Mouse (Mus musculus) thymus, postnatal 0 days (tissue): ENCODE data around the gene Dtnbp1. TPM values are rescaled to one million over a fixed set of nuclear protein-coding genes. Genes with fewer than 3 reads are reported as not detected.

ENCODE experiments used
- DNase-seq: peaks from one replicate; pipeline ENCODE4 v3.0.0-alpha.2; 2015; ENCODE audit warnings: low spot score
- polyA plus RNA-seq: library from polyadenylated mRNA; unstranded; fragments of >200 nt; fragmentation: Nextera tagmentation; extraction: Ambion mirVana; gene quantifications from 2 replicates; pipeline ENCODE4 v1.2.1, GENCODE M21; 2015

The Dtnbp1 gene
- 79.4 and 88.5 TPM in 2 replicates for polyA plus RNA-seq

DNA sequence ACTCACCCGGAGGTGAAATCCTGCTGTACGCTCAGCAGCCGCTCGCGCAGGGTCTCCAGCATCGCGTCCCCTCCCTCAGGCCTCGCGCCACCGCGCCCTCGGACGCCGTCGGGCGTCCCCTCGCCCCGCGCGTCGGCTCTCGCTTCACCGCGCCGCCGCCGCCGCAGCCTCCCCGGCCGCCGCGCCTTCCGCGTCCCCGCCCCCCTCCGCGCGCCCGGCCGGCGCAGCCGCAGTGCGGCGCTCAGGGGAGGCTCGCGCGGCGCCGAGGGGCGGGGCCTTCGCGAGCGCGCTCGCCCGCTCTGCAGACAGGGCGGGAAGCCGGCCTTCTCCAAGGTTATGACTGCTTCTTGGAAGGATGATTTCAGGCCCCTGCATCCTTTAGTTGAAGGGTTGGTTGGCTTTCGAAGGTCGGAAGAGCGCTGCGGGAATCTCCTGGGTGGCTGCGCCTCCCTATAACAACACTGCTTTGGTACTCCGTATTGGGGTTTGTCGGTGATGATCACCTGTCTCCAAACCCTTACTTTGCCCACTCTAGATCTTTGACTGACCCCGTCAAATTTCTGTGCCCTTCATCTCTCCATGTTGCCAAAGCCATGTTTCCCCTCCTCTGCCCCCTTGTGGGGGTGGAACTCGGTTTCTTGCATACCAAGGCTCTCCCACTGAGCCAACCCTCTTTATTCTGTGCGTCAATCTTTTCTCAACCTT, at the start of gene Dtnbp1:
Gene Dtnbp1, minus strand, starts transcription at position 237 of the 705 bp plus-strand sequence.
- DNase-seq: peak; percentile 82

DNA sequence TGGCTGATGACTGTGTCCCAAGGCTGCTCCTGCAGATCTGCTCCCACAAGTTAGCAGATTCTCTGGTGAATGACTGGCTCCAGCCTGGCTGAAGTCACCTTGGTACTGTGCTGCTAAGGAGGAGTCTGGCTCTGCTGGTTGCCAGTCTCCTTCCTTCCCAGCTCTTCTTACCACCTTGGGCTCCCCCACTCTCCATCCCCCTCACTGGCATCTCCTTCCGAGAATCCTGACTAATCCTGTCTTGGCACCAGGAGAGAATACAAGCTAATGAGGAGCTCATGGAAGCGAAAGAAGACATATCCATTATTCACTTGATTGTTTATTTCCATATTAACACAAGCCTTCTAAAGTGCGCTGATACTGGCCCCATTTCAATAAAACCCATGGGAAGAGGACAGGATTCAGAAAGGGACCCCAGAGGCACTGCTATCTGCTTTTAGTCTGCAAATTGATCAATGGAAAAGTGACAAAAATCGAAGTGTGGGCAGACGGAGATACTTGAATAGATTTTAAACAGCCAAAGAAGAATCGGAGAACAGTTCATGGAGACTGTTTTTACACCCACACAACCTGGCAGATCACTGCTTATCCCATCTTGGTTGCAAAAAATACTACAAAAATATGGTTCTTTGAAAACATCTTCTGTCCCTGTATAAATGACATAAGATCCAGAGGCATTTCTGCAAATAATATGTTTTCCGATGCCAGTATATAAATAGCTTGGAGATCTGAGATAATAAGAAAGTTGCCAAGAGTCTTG, 47.5 kb upstream of the Dtnbp1 start:
- DNase-seq: no peak

DNA sequence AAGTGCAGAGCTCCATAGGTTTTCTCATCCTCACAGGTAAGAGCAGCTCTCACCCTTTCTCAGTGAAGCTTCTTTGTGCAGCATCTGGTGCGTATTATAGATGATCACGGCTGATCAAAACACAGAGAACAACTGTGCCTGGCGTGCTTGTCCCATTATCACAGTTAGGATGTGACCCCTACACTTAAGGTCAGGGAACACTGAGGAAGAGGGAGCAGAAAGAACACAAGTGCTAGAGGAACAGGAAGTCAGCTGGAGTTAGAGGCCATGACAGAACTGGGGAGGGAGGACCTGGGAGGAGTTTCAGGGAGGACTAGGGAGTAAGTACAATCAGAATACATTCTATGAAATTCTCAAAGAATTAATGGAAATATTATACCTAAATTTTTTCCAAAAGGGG, 41.5 kb upstream of the Dtnbp1 start:
- no peak for DNase-seq

- DNase-seq: no peak
These were observed 38.8 kb upstream of the Dtnbp1 start for GRCm38 (mm10) chr13:45040741-45041140.

DNA sequence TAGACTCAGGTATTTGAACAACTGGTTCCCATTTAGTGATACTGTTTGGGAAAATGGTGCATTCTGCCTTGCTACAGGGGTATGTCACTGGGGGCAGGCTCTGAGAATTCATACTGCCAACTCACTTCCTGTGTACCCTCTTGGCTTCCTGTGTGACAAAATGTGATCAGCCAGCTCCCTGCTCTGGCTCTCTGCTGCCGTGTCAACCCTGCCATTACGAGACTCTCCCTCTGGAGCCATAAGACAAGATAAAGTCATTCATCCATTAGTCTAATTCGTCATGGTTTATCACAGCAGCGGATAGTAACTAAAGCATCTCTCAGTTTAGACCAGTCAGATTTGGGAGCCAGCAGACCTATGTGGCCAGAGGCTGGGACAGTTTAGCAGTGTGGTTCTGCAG, 38.2 kb upstream of the Dtnbp1 start:
- DNase-seq: no peak

GRCm38 (mm10) chr13:45036417-45036816, 34.5 kb upstream of the Dtnbp1 start:
- DNase-seq: no peak

GRCm38 (mm10) chr13:45034759-45035158, 32.8 kb upstream of the Dtnbp1 start:
- DNase-seq: no peak

DNA sequence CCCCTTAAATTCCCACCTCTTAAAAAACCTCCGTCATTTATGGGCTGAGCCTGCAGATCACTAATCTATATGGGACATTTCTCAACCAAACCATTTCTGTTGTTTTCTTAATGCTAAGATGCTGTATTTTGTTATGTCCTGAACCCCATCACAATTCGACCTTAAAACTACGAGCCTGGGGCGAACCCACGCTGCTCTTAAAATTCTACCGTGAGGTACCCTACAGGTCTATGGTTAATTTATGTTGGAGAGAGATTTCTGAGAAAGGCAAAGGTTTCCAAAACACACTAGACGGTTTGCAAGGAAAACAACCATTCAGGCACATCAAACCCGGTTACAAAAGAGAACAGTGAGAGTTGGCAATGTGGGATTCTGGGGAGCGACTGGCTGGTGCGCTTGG, 31.4 kb upstream of the Dtnbp1 start:
- DNase-seq: no peak

- no peak for DNase-seq
These were observed 30.5 kb upstream of the Dtnbp1 start for GRCm38 (mm10) chr13:45032484-45032883.

- DNase-seq: peak; percentile 41
These were observed 29.8 kb upstream of the Dtnbp1 start for GRCm38 (mm10) chr13:45031748-45032147.

DNA sequence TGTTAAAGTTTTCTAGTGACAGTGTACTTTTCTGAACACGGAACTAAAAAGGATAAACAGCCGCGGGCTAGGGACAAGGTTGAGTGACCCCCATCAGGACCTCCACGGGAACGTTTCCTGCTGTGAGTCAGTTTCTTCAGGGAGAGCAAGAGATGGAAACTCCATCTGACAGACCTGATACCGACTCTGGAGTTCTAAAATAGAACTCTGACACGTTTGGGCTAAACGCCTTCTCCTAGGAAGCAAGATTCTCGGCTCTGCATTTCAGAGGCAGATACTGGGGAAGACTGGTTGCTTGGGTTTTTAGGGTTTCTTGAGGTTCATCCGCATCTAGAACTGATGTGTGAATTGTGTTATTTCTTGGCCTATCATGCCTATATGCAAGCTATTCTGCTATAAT, 29.4 kb upstream of the Dtnbp1 start:
- no peak for DNase-seq

- peak; percentile 96 for DNase-seq
These were observed 28.9 kb upstream of the Dtnbp1 start for GRCm38 (mm10) chr13:45030830-45031229.

DNA sequence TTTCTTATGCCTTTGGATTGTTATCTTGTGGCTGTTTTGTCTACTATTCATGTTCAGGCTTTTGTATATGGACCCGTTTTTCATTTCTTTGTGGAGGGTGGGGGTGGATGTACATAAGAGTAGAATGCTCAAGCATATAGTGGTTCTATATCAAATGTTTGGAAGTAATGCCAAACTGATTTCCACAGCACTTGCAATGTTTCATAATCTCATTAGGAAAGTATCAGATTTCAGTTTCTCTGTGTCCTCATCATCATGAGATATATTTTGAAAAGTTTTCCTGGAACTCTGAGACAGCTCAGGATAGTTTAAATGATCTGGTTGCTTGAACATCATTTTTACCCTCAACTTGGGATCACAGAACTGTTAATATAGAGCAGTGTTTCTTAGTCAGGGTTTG, 27.8 kb upstream of the Dtnbp1 start:
- DNase-seq: no peak

- DNase-seq: no peak
These were observed 24.3 kb upstream of the Dtnbp1 start for GRCm38 (mm10) chr13:45026291-45026690.

DNA sequence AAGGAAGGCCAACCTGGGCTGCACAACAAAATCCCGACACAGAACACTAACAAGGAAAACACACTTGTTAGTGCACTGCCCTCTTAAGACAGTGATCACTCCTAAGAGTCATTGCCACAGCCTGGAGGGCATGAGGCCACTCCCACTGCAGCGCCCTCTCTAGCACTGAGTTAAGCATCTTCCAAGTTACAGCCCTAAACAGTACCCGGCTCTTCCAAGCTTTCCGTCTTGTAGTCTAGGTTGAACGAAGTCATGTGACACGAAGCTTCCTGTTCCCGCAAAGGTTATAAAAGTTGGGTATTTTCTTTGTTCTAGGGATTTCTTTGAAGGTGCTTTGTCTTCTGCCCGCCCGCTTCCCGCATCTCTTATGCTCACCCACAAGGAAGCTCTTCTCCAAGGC, 22.9 kb upstream of the Dtnbp1 start:
- DNase-seq: no peak

GRCm38 (mm10) chr13:45023356-45024150, 21.6 kb upstream of the Dtnbp1 start:
- no peak for DNase-seq

GRCm38 (mm10) chr13:45008150-45008549, 6.2 kb upstream of the Dtnbp1 start:
- peak; percentile 69 for DNase-seq

- DNase-seq: no peak
These were observed 5.8 kb upstream of the Dtnbp1 start for GRCm38 (mm10) chr13:45007726-45008125.

GRCm38 (mm10) chr13:45006483-45006882, 4.5 kb upstream of the Dtnbp1 start:
- DNase-seq: peak; percentile 53

- no peak for DNase-seq
These were observed 3.9 kb upstream of the Dtnbp1 start for GRCm38 (mm10) chr13:45005861-45006260.

GRCm38 (mm10) chr13:45004987-45005592, 3.1 kb upstream of the Dtnbp1 start:
- no peak for DNase-seq

DNA sequence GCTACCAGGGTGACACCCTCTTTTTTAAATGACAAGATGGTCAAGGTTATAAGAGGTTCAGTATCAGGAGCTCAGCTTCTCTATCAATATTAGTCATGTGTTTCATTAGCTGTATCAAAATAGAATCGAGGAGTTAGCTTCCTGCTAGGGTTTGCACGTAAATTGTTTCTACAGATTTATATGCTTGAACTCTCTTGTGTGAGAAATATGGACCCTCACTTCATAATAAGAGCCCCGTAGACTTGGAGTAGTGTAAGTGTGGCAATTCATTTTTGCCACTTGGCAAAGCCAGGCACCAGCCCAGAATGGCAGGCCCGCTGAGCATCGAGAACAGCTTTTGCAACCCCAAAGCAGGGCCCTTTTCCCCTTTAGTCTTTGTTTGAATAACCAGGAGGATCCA, 1.1 kb upstream of the Dtnbp1 start:
- DNase-seq: no peak
